Mouse (Mus musculus) B cell, adult (primary cell): Measurements from ENCODE around the gene Cnih2. TPM values are rescaled to one million over a fixed set of nuclear protein-coding genes. Genes with fewer than 3 reads are reported as not detected.

Source experiments
- total RNA-seq: library from RNA; stranded (reverse); gene quantifications from 4 replicates; pipeline ENCODE4 v1.2.4, GENCODE M21; 2023; ENCODE audit not compliant: inconsistent age

Gene Cnih2
- 0.78 to 1.9 TPM (median 1.5 TPM) in 4 replicates for total RNA-seq

DNA sequence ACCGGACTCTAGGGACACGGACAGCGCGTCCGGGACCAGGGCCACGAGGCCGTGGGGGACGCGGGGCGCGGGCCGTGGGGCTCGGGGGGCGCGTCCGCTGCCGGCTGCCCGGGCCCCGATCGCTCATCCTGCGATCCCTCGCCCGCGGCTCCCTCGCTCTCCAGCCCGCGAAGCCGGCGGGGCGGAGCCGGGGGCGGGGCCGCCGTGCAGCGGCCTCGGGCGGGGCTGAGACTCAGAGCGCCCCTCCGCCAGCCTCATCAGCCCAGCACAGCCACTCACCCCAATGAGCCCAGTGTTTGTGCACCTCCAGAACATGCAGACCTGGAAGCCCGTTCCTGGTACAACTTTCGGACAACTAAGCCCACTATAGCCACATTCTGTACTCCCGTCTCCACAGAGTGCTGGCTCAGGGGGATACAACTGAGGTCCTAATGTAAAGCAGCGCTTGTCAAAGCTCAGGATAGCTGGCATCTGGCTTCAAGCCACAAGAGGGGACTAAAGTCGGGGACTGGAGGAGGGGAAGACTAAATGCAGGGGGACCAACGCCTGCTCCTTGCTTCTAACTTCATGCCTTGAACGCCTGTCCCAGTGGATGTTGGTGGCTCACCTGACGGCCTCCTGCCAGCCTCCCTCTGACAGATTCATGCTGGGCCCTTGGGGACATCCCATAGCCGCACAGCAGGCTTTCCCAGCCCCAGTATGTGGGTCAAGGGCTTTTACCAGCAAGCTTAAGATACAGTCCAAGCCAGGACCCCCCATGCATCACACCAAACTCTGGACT, at the start of gene Cnih2:
TSS of gene Cnih2 (minus strand) at position 159 of the 781 bp plus-strand sequence.

DNA sequence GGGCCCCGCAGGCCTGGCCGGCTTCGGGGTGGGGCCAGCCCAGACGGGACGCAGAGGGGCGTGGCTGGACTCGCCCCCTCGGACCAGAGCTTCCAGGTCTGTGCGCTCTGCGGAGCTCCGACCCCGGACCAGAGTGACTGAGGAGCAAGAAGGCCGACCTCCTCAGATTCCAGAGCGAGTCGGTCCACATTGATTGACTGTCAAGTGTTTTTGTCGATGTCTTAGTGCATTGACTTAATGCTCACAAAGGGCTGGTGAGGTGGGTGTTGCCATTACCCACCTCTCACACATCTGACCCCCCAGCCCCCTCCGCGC, 20.0 kb upstream of the Cnih2 start, which contains the start of gene Klc2:
TSS of gene Klc2 (minus strand) at position 177 of the 315 bp plus-strand sequence.

DNA sequence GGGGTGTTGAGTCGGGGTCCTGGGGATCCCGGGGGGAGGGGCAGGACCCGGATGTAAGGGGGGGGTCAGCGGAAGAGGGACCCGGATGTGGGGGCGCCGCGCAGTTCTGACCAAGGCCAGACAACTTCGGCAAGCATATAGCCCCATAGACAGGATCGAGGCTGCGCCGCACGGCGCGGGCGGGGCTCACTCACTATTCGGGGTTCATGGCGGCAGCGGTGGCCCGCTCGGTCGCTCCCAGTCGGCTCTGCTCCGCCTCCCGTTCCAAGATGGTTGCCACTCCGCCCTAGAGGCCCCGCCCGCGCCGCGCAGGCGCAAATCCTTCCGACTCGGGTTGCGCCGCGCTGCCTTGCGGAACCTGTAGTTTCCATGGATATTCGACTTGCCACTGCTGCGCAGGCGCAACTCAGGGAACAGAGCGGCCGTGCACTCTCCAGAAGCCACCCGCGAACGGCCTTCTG, 8.4 kb upstream of the Cnih2 start, which contains the start of gene Rab1b:
TSS of gene Rab1b (minus strand) at position 342 of the 461 bp plus-strand sequence.

DNA sequence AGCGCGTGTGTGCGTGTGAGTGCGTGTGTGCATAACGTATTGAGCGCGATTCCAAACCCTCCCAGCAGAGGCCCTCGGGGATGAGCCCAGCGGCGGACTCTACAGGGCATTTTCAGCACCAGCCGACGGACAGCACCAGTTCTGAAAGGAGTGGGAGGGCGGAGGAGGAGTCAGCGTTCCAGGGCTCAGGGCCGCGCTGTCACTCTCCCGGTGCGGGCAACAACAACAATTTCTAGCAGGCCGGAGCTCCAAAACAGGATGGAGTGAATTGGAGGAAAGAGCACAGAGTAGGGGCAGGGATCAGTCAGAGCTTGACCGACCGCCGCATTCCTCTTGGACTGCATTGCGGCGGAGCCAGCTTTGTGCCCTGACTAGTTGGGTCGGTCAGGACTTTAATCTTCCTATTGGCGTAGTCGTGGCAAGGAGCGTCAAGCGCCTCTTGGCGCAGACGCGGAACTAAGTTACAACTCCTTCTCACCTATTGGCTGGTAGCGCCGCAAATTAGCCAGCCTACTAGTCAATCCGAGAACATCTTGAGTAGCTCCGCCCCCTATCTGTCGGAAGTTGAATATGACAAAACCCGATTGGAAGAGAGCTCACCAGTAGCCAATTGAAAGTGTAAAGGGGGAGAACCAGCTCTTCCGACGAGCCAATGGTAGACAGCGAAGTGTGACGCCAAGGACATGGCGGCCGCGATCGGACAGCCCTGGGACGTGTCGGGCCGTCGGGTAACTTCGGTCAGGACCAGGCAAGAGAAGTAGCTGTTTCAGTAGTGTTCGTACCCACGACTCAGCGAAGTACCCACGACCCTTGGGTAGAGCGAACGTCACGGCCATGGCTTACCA, 10.2 kb downstream of the Cnih2 start, which contains the start of gene Yif1a:
TSS of gene Yif1a (plus strand) at position 655 of the 845 bp plus-strand sequence.

DNA sequence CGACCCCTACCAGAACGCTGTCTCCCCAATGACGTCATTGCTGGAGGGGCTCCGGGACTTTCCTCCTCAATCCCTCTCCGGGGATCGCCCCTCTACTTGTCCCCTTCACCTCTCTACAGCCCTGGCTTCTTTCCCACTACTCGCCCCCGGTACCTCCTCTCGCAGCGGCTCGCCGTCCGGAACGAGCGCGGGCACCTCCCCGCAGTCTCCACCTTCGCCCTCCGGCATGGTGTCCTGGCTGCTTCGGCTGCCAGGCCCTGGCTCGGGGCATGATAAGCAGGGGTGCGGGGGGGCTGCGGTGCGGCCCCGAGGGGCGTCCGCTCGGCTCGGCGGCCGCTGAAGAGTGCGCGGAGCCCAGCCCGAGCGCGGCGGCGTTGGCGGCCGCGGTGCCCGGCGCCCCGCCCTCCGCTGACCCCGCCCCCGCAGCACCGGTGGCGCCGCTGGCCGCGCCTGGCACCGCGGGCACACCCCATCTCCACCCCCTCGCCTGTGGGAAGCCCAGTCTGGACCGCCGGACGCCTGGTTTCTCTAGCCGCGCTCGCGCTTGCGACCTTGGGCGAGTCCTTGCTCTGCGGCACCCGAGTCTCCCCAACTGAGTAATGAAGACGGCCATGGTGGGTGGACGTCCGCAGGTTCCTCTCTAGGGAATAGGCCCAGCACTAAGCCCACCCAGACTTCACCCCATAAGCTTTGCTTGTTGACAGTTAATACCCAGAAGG, 13.0 kb downstream of the Cnih2 start, which contains the start of gene Tmem151a:
TSS of gene Tmem151a (minus strand) at position 387 of the 719 bp plus-strand sequence.

DNA sequence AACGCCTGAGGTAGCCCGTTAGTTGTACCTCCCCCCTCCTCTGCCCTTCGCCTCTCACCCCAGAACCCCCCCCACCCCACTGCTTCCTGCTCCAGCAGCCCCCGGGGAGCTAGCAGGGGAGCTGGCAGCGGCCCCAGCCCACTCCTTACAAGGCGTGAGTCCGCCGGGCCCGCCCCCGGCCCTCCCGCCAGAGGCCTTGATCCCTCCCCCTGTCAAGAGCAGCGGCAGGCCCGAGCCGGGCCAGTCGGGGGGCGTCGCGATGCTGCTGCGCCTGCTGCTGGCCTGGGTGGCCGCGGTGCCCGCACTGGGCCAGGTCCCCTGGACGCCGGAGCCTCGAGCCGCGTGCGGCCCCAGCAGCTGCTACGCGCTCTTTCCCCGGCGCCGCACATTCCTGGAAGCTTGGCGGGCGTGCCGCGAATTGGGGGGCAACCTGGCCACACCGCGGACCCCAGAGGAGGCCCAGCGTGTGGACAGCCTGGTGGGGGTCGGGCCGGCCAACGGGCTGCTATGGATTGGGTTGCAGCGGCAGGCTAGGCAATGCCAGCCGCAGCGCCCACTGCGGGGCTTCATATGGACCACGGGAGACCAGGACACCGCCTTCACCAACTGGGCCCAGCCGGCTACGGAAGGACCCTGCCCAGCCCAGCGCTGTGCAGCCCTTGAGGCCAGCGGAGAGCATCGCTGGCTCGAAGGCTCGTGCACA, 30.3 kb downstream of the Cnih2 start, which contains the start of gene Cd248:
TSS of gene Cd248 (plus strand) at position 212 of the 703 bp plus-strand sequence.

DNA sequence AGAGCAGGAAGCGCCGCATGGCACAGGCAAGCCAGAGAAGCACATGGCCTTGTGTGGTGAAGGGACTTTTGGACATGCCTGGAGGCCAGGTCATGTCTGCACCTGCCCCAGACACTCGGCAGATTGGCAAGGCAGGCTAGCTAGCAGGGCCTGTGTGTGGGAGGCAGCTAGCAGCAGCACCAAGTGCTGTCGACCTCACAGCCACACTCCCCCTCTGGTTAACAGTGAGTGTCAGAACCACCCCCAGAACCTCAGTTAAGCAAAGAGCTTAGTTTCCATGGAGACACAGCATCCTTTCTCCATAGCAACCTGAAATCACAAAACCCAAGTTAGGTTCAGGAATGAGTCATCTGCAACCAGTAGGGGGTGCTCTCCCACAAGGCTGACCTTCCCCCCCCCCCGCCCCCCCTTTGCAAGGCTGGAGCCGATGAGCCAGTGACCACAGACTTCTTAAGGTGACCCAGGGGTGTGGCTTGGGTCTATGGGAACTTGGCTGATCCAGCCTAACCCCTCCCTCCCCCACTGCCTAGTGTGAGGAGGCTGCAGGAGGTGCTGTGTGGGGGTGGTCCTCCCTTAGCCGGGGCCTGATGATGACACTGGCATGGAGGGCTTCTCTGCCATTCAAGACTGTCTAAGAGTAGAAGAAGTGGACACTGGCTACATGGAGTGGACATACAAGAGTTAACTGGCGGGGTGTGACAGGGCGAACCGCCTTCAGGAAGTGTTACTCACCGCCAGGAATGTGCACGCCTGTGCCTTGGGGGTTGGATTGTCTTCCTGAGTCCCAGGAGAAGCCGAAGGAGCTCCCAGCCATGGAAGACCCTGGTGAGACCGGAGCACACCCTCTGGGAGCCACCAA, 48.0 kb downstream of the Cnih2 start, which contains the start of gene Rin1:
TSS of gene Rin1 (plus strand) at position 435 of the 859 bp plus-strand sequence.

Other genes starting within 250 kb of the Cnih2 start
- 0.63 to 1.5 TPM (median 1.4 TPM) in 3 of 4 replicates, not detected in the other for gene Ctsf, start 243.4 kb downstream of the Cnih2 start, total RNA-seq
- gene Actn3, start 220.6 kb downstream of the Cnih2 start, total RNA-seq = not detected in 4 replicates
- gene Zdhhc24, start 219.9 kb downstream of the Cnih2 start, total RNA-seq = 7.2 to 12.1 TPM (median 9.8 TPM) in 4 replicates
- 2.5 to 5.7 TPM (median 2.9 TPM) in 4 replicates for gene Bbs1, start 191.9 kb downstream of the Cnih2 start, total RNA-seq
- gene Dpp3, start 170.2 kb downstream of the Cnih2 start, total RNA-seq = 71.4 to 78.7 TPM (median 76.1 TPM) in 4 replicates
- 1.1 to 4.0 TPM (median 1.6 TPM) in 4 replicates for gene Peli3, start 155.4 kb downstream of the Cnih2 start, total RNA-seq
- 31.3 to 42.8 TPM (median 37.5 TPM) in 4 replicates for gene Mrpl11, start 136.4 kb downstream of the Cnih2 start, total RNA-seq
- gene Npas4, start 108.2 kb downstream of the Cnih2 start, total RNA-seq = 0.22 TPM in 1 of 4 replicates, not detected in the others
- 2.3 to 4.6 TPM (median 3.6 TPM) in 4 replicates for gene Slc29a2, start 74.7 kb downstream of the Cnih2 start, total RNA-seq
- gene B4gat1, start 59.7 kb downstream of the Cnih2 start, total RNA-seq = 1.0 to 3.7 TPM (median 2.2 TPM) in 4 replicates
- gene AC124502.3, start 59.6 kb downstream of the Cnih2 start, total RNA-seq = 2.1 to 4.3 TPM (median 3.1 TPM) in 4 replicates
- gene Brms1, start 57.2 kb downstream of the Cnih2 start, total RNA-seq = 59.2 to 67.2 TPM (median 63.0 TPM) in 4 replicates
- gene Rin1, start 48.0 kb downstream of the Cnih2 start, total RNA-seq = 1.8 to 3.9 TPM (median 3.1 TPM) in 4 replicates
- gene Cd248, start 30.4 kb downstream of the Cnih2 start, total RNA-seq = 0.18 TPM in 1 of 4 replicates, not detected in the others
- gene Tmem151a, start 13.0 kb downstream of the Cnih2 start, total RNA-seq = 0.13 to 0.96 TPM in 2 of 4 replicates, not detected in the others
- gene Yif1a, start 10.0 kb downstream of the Cnih2 start, total RNA-seq = 30.3 to 38.1 TPM (median 35.5 TPM) in 4 replicates
- 101 to 112 TPM (median 105 TPM) in 4 replicates for gene Rab1b, start 8.6 kb upstream of the Cnih2 start, total RNA-seq
- gene Klc2, start 20.0 kb upstream of the Cnih2 start, total RNA-seq = 34.5 to 38.0 TPM (median 36.7 TPM) in 4 replicates
- 72.2 to 78.0 TPM (median 74.1 TPM) in 4 replicates for gene Pacs1, start 174.6 kb upstream of the Cnih2 start, total RNA-seq
- gene Sf3b2, start 196.9 kb upstream of the Cnih2 start, total RNA-seq = 317 to 332 TPM (median 327 TPM) in 4 replicates
- gene Gal3st3, start 199.8 kb upstream of the Cnih2 start, total RNA-seq = not detected in 4 replicates
- gene Catsper1, start 237.2 kb upstream of the Cnih2 start, total RNA-seq = not detected in 4 replicates